Mouse (Mus musculus): ENCODE measurements around the gene Washc3. TPM values are rescaled to one million over a fixed set of nuclear protein-coding genes. Genes with fewer than 3 reads are reported as not detected.

The Washc3 gene
- 10 to 100 TPM; 25.3 to 32.3 TPM for total RNA-seq (2021)
- long read RNA-seq, experiment 1, transcript Washc3-203 (7 exons, 838 nt), result minor isoform, 6 of 23 reads
- long read RNA-seq, experiment 1, transcript Washc3-201 (7 exons, 1,052 nt), result major isoform, 16 of 23 reads
- long read RNA-seq, experiment 1, partial matches to known transcripts, result 0 of 23 reads
- long read RNA-seq, experiment 1, other reads (novel, unspliced or antisense), result 1 of 23 reads
- long read RNA-seq, experiment 2, transcript Washc3-201 (7 exons, 1,052 nt), result major isoform, 26 of 33 reads
- long read RNA-seq, experiment 2, partial matches to known transcripts, result 2 of 33 reads
- long read RNA-seq, experiment 2, other reads (novel, unspliced or antisense), result 2 of 33 reads

GRCm38 (mm10) chr10:88200951-88201638 lies at the start of gene Washc3:
TSS of gene Washc3 (plus strand) at chr10:88201093.
- Histone ChIP-seq H3K27ac (peak within 1 kb of the TSS; percentile 92), H3K4me3 (peak within 1 kb of the TSS; percentile 91)
- intact Hi-C loops (cut with DNase I), result loop anchor here (10.0 kb wide), 1 partner anchor 104 kb away; no protein-coding TSS in a partner anchor
- peak; percentile 93 for DNase-seq
- no peak for TF ChIP-seq CTCF (IDR thresholded peaks at IDR 0.05)

- intact Hi-C loops (cut with DNase I), result no loop called here
- DNase-seq, result no peak
- Histone ChIP-seq H3K4me3 (no peak overlapping the region), H3K27ac (no peak overlapping the region)
- no peak for TF ChIP-seq CTCF (IDR thresholded peaks at IDR 0.05)
Measured at GRCm38 (mm10) chr10:88151658-88152057, 49.2 kb upstream of the Washc3 start.

- no peak for TF ChIP-seq CTCF (IDR thresholded peaks at IDR 0.05)
- intact Hi-C loops (cut with DNase I), result no loop called here
- no peak for DNase-seq
- Histone ChIP-seq H3K27ac (no peak overlapping the region), H3K4me3 (no peak overlapping the region)
Measured at GRCm38 (mm10) chr10:88162096-88162495, 38.8 kb upstream of the Washc3 start.

DNA sequence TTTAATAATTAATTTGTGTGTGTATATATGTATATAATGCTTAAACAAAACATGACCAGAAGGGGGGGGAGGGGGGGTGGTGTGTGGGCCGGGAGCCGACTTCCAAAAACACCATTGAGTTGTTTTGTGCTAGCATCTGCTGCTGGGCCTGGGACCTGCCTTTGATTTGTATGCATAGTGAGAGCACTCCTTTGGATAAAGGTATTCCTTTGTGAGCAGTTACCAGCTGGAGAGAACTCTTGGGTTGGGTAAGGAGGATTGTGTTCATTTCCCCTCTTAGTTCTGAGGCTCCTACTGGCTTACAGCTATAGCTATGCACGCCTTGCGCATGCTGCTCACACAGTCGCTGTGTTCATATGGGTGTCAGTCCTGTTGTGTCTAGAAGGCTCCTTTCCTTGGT lies 38.2 kb upstream of the Washc3 start:
- no peak overlapping the region for H3K27ac ChIP-seq
- no peak for TF ChIP-seq CTCF (IDR thresholded peaks at IDR 0.05)
- intact Hi-C loops (cut with DNase I), result no loop called here
- no peak for DNase-seq
- H3K4me3 ChIP-seq, result no peak overlapping the region

DNA sequence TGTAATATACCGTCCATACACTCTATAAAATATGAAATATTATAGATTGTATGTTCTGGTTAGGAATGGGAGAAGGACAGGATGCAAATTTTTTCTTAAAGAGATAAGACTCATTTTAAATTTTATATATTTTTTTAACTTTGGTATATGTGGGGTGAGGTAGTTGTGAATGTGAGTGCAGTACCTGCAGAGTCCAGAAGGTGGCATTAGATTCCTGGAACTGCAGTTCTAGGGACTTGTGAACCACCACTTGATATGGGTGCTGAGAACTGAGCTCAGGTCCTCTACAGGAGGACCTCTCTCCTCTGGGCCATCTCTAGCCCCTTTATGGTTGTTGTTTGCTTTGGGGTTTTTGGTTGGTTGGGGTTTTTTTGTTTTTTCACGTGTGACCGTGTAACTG lies 34.7 kb upstream of the Washc3 start:
- no peak for DNase-seq
- intact Hi-C loops (cut with DNase I), result no loop called here
- TF ChIP-seq CTCF (IDR thresholded peaks at IDR 0.05), result peak; percentile 54
- Histone ChIP-seq H3K4me3 (no peak overlapping the region), H3K27ac (no peak overlapping the region)

DNA sequence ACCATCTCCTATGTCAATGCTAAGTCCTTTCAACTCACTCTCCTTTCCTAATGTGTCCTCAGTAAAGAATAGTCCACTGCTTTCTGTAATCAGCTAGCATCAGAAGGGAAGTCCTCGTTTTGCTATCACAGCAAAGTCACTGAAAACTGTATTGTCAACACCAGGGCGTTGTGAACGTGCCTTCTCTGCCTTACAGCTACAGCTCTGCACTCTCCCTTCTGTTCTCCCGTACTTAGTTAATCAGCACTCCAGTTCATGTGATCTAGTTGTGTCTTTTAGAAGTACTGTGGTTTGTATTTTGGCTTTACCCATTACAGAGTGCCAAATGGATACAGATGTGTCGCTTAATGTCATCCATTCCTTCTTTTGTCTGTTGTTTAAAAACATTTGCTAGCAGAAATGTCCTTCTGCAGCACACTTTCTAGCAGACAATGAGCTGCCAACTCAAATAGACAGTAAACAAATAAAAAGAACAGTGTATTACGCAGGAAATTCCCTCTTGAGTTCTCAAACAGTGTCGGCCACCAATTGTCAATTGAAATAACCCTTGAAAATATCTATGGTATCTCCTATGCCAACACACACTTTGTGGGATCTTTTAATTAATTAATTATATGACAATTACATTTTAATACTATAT lies 33.3 kb upstream of the Washc3 start:
- intact Hi-C loops (cut with DNase I), result no loop called here
- no peak overlapping the region for H3K27ac ChIP-seq
- no peak for DNase-seq
- H3K4me3 ChIP-seq, result no peak overlapping the region
- TF ChIP-seq CTCF (IDR thresholded peaks at IDR 0.05), result no peak

GRCm38 (mm10) chr10:88200541-88200940 lies 352 bp upstream of the Washc3 start:
- intact Hi-C loops (cut with DNase I), result loop anchor here (10.0 kb wide), 1 partner anchor 104 kb away; no protein-coding TSS in a partner anchor
- TF ChIP-seq CTCF (IDR thresholded peaks at IDR 0.05), result no peak

GRCm38 (mm10) chr10:88201650-88202049 lies 757 bp downstream of the Washc3 start:
- TF ChIP-seq CTCF (IDR thresholded peaks at IDR 0.05), result no peak
- Histone ChIP-seq H3K4me3 (peak overlapping the region; percentile 91), H3K27ac (peak overlapping the region; percentile 92; the same call in 1 of the 2 replicates)
- intact Hi-C loops (cut with DNase I), result loop anchor here (10.0 kb wide), 1 partner anchor 103 kb away; no protein-coding TSS in a partner anchor
- DNase-seq, result no peak

More at GRCm38 (mm10) chr10:88200541-88200940, 352 bp upstream of the Washc3 start:
- DNase-seq, result no peak
- peak overlapping the region; percentile 92 for H3K27ac ChIP-seq
- peak overlapping the region; percentile 91 for H3K4me3 ChIP-seq

DNA sequence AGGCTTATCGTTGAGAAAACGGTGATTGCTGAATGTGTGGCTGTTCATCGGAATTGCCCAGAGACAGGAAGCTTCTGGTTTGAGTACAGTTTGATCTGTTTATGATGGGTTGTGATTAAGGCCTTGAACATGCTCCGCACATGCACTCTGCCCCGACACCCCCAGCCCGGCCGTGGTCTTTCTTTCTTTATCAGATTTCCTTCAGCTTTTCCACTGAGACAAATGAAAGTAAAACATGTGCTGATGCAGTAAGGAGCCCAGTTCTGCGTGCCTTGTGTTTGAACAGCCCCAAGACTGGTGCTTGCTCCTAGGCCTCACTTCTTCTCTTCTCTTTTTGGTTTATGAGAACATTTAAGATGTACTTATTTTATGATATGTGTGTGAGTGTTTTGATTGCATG lies 1.7 kb downstream of the Washc3 start:
- intact Hi-C loops (cut with DNase I), result loop anchor here (10.0 kb wide), 1 partner anchor 102 kb away; no protein-coding TSS in a partner anchor
- no peak for DNase-seq
- TF ChIP-seq CTCF (IDR thresholded peaks at IDR 0.05), result no peak
- Histone ChIP-seq H3K27ac (no peak overlapping the region), H3K4me3 (no peak overlapping the region)

- intact Hi-C loops (cut with DNase I), result loop anchor here (10.0 kb wide), 1 partner anchor 102 kb away; no protein-coding TSS in a partner anchor
- TF ChIP-seq CTCF (IDR thresholded peaks at IDR 0.05), result no peak
- Histone ChIP-seq H3K4me3 (no peak overlapping the region), H3K27ac (no peak overlapping the region)
- no peak for DNase-seq
Measured at GRCm38 (mm10) chr10:88203236-88203635, 2.3 kb downstream of the Washc3 start.

DNA sequence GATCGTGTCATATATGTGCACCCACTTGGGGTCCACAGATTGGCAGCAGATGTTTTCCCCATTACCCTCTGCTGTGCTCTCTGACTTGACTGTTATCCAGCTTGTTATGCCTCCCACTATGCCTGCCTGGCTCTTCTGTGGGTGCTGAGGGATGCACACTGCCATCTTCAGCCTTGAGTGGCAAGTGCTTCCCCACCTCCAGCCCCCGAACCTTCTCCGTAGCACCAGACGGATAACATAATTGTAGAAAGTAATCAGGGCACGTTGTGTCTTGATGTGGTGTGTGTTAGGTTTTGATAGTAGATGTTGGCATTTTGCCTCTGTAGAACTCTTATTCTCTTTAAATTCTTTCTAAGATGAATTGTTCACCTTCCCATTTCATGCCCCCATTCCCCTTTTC lies 11.8 kb downstream of the Washc3 start:
- DNase-seq, result no peak
- intact Hi-C loops (cut with DNase I), result no loop called here
- Histone ChIP-seq H3K4me3 (no peak overlapping the region), H3K27ac (no peak overlapping the region)
- no peak for TF ChIP-seq CTCF (IDR thresholded peaks at IDR 0.05)

DNA sequence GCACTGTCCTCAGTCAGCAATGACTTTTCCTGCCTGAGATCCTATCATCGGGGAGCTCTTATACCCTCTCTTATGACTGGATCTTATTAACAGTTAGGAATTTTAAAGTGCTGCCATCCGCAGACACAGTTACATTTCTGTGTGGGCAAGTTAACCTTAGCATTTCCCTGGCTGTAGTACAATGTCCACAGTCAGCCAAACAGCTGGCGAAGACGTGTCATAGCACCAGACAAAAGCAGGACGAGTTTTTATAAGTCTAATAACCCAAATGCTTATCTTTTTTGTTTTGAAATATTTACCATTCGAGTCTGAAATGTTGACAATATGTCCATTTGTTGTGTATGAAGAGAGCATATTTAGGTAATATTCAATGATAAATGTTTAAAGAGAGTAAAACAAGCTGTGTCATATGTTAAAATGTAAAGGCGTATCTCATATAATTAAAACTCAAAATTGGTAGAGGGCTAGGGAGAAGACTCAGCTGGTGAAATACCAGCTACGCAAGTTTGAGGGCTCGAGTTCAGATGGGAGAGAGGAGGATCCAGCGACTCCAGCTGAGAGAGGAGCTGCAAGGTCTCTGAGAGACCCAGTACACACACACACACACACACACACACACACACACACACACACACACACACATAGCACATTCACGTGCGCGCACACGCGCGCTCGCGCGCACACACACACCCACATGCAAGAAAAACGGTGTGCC lies 14.1 kb downstream of the Washc3 start:
- no peak overlapping the region for H3K4me3 ChIP-seq
- H3K27ac ChIP-seq, result no peak overlapping the region
- DNase-seq, result no peak
- intact Hi-C loops (cut with DNase I), result no loop called here
- TF ChIP-seq CTCF (IDR thresholded peaks at IDR 0.05), result no peak

Measured in gastrocnemius, adult 2 months (tissue).